Mouse (Mus musculus) embryo, embryonic 9.5 days (tissue): ENCODE data around the gene Dlg2.
A peak's percentile ranks its signal among the peaks of the same experiment; 100 is the strongest.

Source experiments
- DNase-seq: peaks from one replicate; pipeline ENCODE4 v3.0.0-alpha.2; 2017; ENCODE audit errors: extremely low spot score

The Dlg2 gene

DNA sequence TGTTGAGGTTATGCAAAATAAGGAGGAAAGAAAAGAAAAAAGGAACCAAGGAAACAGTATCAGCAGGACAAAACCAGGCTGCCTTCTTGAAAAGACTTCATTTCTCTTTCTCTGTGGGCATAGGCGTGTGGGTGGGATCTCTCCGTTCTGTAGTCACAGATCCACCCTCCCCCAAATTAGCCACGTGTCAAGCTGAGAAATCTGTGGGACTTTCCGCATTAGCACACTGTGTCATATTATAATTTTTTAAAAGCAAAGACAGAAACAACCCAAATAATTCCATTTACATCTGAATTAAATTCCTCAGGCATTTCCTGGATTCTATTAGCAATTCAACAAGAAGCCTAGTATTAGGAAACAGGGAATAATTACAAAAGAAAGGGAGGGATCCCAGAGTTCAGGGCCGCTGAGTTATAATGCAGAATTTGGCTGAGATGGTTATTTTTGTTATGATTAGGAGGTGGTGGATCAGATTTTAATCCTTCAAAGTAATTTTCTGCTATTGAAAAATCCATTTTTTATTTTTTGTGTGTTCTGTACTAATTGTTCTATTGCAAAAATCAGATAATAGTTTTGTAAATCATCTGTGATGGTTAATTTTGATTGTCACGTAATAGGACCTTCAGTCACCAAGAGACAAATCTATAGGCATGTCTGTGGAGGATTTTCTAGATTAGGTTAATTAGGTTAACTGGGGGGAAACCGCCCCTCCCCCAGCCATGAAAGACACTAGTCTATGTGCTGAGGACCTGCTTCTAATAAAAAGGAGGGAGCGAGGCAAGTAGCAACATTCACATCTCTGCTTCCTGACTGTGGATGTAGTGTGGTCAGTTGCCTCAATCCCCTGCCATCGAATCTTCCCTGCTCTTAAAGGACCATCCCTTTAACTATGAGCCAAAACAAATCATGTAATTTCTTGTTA is 63.3 kb downstream of the Dlg2 start:
- DNase-seq = no peak

DNA sequence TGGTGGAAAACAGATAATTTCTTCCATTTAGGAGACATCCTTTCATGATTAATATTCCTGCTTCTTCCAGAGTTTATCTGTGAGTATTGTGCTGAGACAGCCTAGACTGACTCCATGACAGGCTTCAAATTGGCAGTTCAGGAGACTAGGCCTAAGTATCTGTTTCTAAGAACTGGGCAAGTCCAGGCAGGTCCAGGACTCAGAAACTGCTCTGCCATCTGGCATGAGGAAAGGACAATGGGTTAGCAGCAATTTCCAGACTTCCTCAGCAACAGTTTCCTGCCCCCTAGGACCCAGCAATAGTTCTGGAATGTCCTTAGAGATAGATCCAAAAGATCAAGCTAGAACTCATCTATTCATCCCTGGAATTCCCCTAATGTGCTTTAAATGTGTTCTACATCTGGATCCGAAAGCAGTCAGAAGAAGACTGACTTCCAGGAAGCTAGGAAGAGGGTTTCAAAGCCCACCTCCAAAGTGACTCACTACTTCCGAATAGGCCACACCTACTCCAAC is 64.4 kb downstream of the Dlg2 start:
- peak; percentile 7 for DNase-seq

- DNase-seq = no peak
These were observed 76.9 kb downstream of the Dlg2 start for GRCm38 (mm10) chr7:90553399-90553798.

GRCm38 (mm10) chr7:90554421-90554820 is 77.9 kb downstream of the Dlg2 start:
- no peak for DNase-seq

DNA sequence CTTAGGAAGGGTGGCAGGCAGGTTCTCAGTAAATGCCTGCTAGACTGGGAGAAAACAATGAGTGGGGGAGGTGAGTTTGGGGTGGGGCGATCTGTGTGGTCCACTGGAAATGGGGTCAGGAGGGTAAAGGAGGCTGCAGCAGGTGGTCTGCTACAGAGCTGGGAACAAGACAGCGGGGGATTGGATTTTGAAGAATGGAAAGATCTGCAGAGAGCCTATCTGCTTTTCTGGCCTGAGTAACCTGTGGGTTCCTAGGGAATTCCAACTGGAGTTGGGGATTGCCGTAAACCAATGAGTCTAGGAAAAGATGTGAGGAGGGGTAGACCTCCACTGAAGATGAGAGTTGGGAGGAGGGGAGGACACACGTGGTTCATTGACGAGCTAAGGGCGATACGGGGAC is 92.7 kb downstream of the Dlg2 start:
- peak; percentile 32 for DNase-seq

DNA sequence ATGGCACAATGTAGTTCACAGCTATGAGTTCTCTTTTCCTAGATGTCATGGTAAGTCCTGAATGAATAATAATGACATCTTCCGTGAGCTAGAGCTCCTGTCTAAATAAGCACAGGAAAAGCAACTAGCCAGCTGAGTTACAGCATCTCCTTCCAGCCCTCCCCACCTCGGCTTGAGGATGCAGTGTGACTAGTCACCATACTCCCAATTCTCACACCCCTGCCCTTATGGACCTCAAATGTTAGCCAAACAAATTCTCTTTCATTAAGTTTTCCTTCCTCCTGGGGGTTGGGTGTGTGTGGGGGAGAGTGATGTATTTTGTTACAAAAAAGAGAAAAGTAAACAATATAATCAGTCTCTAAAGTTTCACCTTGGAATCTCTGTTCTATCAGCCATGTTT is 111.3 kb downstream of the Dlg2 start:
- no peak for DNase-seq

DNA sequence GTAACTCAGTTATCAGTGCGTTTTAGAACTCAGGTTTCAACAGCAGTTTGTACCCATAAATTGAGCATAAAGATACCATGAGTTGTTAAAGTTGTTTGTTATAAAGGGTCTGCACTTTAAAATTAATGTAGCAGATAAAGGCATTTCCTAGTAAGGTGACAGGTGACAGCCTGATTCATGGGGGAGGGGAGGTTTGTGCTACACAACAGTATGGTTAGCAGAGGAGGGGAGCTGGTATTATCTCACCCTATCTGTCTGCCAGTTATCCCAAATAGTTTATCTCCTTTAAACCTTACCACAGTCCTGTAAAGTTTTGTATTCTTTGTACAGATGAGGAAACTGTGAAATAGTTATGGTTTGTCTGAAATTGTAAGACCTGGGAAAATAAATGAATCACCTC is 111.8 kb downstream of the Dlg2 start:
- DNase-seq = no peak

GRCm38 (mm10) chr7:90609764-90610163 is 133.3 kb downstream of the Dlg2 start:
- DNase-seq = no peak

- DNase-seq = no peak
These were observed 154.1 kb downstream of the Dlg2 start for GRCm38 (mm10) chr7:90630546-90630945.

- DNase-seq = no peak
These were observed 173.0 kb downstream of the Dlg2 start for GRCm38 (mm10) chr7:90649512-90649911.

- DNase-seq = no peak
These were observed 174.7 kb downstream of the Dlg2 start for GRCm38 (mm10) chr7:90651128-90651527.

- no peak for DNase-seq
These were observed 175.1 kb downstream of the Dlg2 start for GRCm38 (mm10) chr7:90651611-90652010.

DNA sequence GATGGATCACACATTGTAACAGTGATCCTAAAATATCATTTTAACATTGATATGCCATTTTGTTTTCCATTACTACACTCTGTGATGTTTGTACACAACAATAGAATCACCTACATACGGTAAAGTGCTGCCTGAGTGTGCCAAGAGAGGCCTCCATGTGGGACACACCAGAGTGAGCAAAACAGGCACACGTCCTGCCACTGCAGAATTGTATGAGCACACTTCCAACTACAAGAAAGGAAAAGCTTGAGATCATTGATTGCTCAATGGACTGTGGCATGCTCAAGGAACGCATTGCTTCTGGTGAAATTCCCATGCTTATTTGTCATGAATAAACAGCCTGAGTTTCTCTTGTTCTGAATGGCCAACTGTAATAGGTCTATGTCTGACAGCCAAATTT is 182.1 kb downstream of the Dlg2 start:
- DNase-seq = no peak

DNA sequence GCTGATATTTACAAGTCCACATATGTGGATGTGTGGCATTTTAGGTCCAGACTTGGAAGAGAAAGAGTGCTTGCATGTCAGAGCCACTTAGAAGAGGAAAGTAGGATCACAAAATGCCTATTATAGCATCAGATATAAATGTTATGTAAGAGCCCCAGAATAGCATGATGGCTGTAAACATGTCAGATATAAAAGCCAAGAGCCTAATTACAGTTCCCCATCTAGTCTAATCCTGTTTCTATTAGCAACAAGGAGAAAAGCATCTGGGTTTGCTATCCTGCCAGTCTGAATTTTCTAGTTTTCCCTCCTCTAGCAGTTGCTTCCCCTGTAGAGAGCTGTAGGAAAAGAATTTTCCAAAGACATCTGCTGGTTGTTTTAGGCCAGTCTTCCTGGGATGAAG is 217.6 kb downstream of the Dlg2 start:
- no peak for DNase-seq

GRCm38 (mm10) chr7:90696181-90696950 is 219.9 kb downstream of the Dlg2 start:
- no peak for DNase-seq

DNA sequence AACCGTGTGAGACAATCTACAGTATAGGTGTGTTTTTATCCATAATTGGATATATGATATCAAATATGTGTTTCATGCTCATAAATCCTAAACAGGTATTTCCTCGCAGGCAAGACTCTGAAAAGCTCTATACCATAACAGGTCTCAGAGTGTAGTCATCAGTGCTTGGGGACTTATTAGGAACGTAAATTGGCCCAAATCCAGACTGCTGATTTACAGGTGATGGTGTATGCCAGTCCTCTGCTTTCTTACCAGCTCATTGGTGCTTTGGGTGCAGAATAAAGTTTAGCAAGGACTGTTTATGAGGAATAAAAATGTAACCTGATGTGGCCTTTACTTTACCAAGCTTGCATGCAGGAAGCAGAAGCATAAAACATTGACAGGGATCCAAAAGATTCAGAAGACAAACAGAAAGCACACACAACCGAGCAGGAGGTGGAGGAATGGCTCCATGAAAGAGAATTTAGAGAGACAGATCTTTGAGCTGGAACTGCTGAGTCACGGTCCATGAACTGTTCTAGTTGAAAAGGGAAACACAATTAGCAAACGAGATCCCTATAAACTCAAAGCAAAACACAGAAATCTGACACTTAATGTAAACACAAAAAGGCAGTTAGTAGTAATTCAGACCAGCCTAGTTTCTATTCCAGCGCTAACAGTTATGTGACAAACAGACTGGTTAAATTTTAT is 226.8 kb downstream of the Dlg2 start:
- DNase-seq = no peak

GRCm38 (mm10) chr7:90703951-90704350 is 227.5 kb downstream of the Dlg2 start:
- DNase-seq = no peak

DNA sequence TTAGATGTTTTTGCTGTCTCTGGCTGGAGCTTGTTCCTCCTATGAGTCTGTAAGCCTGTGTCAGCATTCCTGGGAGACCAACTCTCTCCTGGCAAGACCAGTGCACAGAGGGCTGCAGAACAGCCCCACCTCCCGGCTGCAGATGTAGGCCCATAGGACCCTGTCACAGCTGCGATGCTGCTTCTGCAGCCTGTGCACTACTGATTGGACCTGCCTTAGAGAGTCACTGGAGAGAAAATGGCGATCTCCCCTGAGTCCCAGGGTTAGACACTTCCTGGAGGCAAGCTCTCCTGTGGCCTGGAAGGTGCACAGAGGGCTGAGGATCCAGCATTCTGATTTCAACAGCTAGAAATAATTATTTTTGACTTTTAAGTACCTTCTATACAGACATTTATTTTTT is 257.6 kb downstream of the Dlg2 start:
- peak; percentile 4 for DNase-seq

GRCm38 (mm10) chr7:90736369-90736768 is 259.9 kb downstream of the Dlg2 start:
- no peak for DNase-seq

GRCm38 (mm10) chr7:90748636-90749035 is 272.2 kb downstream of the Dlg2 start:
- no peak for DNase-seq

DNA sequence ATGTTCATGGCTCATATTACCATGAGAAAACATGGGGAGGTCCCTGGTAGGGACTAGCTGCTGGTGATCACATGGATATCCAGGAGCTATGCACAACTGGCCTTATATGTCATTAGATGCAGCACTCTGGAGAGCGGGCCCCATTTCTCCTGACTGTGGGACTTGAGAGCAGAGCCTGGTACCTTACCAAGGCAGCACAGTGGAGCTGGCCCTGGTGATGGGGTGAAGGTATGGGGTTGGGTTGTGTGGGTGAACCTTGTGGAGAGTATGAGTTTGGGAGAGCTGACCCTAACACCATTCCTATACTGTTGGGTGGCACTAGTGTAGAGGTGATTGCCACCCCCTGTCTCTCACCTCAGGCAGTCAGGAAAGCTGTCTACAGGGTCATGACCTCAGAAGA is 311.5 kb downstream of the Dlg2 start:
- DNase-seq = no peak

GRCm38 (mm10) chr7:90791522-90791921 is 315.1 kb downstream of the Dlg2 start:
- DNase-seq = no peak
